Mouse (Mus musculus): ENCODE measurements around the gene Micall1. TPM values are rescaled to one million over a fixed set of nuclear protein-coding genes. Genes with fewer than 3 reads are reported as not detected.

Gene Micall1
- polyA plus RNA-seq, 2 experiments, result 0.69 to 1.6 TPM

DNA sequence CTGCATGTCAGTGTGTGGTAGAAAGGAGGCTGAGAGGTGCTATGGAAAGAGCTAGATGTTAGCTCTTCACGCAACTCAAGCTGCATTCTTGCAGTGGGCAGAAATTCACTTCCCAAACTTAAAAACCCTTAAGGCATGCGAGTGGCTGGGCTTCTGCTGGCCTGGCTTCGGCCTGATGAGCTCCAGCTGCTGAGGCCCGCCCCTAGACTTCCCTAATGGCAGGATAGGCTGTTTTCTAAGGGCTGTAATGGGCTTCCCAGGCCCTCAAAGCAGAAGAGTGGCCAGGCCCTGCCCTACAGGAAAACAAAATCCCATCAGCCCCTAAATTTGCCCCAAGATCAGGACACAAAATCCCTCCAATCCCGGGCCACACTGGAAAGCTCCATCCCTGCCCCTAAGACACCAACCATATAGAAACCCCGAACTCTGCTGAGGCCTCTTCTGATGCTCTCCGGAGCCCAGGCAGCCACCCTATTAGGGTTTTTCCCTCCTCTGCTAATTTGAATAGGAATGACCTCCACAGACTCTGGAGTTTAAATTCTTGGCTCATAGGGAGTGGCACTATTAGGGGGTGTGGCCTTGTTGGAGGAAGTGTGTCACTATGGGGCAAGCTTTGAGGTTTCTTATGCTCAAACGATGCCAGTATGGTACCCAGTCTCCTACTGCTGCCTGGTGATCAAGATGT is 43.5 kb upstream of the Micall1 start:
- Histone ChIP-seq H3K9ac (replicated peaks) (no peak overlapping the region), H3K27me3 (ENCODE audit: control insufficient read depth, insufficient read depth, low read length) (no peaks in the 10 kb centered on the region), H3K4me2 (ENCODE audit: low read depth) (no peak overlapping the region), H3K27ac (no peak overlapping the region), H3K4me3 (ENCODE audit: insufficient read depth in 1 of 2, low read depth in 2 of 2, low read length in 2 of 2) (no peak overlapping the region), H3K36me3 (replicated peaks; ENCODE audit: control insufficient read depth, insufficient read depth, low read depth) (peaks cover 10% of the 10 kb centered on the region), H3K4me1 (replicated peaks; ENCODE audit: control insufficient read depth in 2 of 2, insufficient read depth in 2 of 2, low read length in 1 of 2) (peaks cover 48 to 49% of the 10 kb centered on the region in 2 experiments), H3K9me3 (ENCODE audit: control insufficient read depth, low read length) (no peaks in the 10 kb centered on the region)
- ATAC-seq (ENCODE audit: insufficient read depth), result no peak
- DNase-seq (ENCODE audit: low read depth in 3 of 3, low spot score in 3 of 3), result no peak
- 68% methylated on average over 8 of the region's 8 CpGs for WGBS (ENCODE audit: insufficient replicate concordance)
- TF ChIP-seq CTCF (IDR thresholded peaks at IDR 0.05; ENCODE audit: low read depth) (no peak), EP300 (IDR thresholded peaks at IDR 0.05; ENCODE audit: low read depth) (no peak)

GRCm38 (mm10) chr15:79066276-79066675 is 42.4 kb upstream of the Micall1 start:
- Histone ChIP-seq H3K9ac (replicated peaks) (no peak overlapping the region), H3K27me3 (ENCODE audit: control insufficient read depth, insufficient read depth, low read length) (no peaks in the 10 kb centered on the region), H3K9me3 (ENCODE audit: control insufficient read depth, low read length) (no peaks in the 10 kb centered on the region), H3K27ac (peak overlapping the region; percentile 3; the same call in 1 of the 2 replicates), H3K4me2 (ENCODE audit: low read depth) (no peak overlapping the region), H3K36me3 (replicated peaks; ENCODE audit: control insufficient read depth, insufficient read depth, low read depth) (no peaks in the 10 kb centered on the region; the same call in 1 of the 2 replicates), H3K4me1 (replicated peaks; ENCODE audit: control insufficient read depth in 2 of 2, insufficient read depth in 2 of 2, low read length in 1 of 2) (peaks cover 43 to 45% of the 10 kb centered on the region in 2 experiments), H3K4me3 (ENCODE audit: insufficient read depth in 1 of 2, low read depth in 2 of 2, low read length in 2 of 2) (no peak overlapping the region)
- TF ChIP-seq EP300 (IDR thresholded peaks at IDR 0.05; ENCODE audit: low read depth), result no peak
- no peak for TF ChIP-seq CTCF (IDR thresholded peaks at IDR 0.05; ENCODE audit: low read depth)
- ATAC-seq (ENCODE audit: insufficient read depth), result no peak
- WGBS (ENCODE audit: insufficient replicate concordance), result 72% methylated on average over 2 of the region's 2 CpGs
- DNase-seq (ENCODE audit: low read depth in 3 of 3, low spot score in 3 of 3), result no peak

DNA sequence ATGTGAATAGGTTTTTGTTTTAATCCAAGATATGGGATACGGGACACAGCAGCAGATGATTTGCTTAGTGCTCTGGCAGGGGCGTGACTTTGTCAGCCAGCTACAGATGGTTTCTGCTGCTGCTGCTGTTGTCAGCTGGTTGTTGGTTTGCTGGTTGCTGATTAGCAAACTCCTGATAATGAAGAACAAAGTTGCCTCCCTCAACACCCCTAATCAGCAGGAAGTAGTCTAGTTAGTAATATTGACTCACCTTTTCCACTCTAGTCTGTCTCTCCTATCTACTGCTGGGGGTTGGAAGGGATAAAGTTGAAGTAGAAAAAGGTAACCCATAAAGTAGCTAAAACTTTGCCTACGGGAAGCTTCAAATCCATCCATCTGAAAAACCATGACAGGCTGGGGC is 41.1 kb upstream of the Micall1 start:
- DNase-seq (ENCODE audit: low read depth in 3 of 3, low spot score in 3 of 3) (peak; percentile 66 to 73 (median 69)), ATAC-seq (ENCODE audit: insufficient read depth) (peak; percentile 15)
- peak overlapping the region; percentile 93 for H3K27ac ChIP-seq
- TF ChIP-seq EP300 (IDR thresholded peaks at IDR 0.05; ENCODE audit: low read depth) (peak; percentile 85), CTCF (IDR thresholded peaks at IDR 0.05; ENCODE audit: low read depth) (no peak)
- peaks cover 42 to 45% of the 10 kb centered on the region in 2 experiments for H3K4me1 ChIP-seq (replicated peaks; ENCODE audit: control insufficient read depth in 2 of 2, insufficient read depth in 2 of 2, low read length in 1 of 2)
- H3K4me2 ChIP-seq (ENCODE audit: low read depth), result peak overlapping the region; percentile 62
- 23% methylated on average over 3 of the region's 3 CpGs for WGBS (ENCODE audit: insufficient replicate concordance)
- peak overlapping the region in 1 of 2 experiments; percentile 10; a peak in 2 of 4 replicates for H3K4me3 ChIP-seq (ENCODE audit: insufficient read depth in 1 of 2, low read depth in 2 of 2, low read length in 2 of 2)
- H3K9me3 ChIP-seq (ENCODE audit: control insufficient read depth, low read length), result no peaks in the 10 kb centered on the region
- H3K9ac ChIP-seq (replicated peaks), result peak overlapping the region; percentile 32; the same call in 1 of the 2 replicates
- no peaks in the 10 kb centered on the region for H3K36me3 ChIP-seq (replicated peaks; ENCODE audit: control insufficient read depth, insufficient read depth, low read depth)
- no peaks in the 10 kb centered on the region for H3K27me3 ChIP-seq (ENCODE audit: control insufficient read depth, insufficient read depth, low read length)

DNA sequence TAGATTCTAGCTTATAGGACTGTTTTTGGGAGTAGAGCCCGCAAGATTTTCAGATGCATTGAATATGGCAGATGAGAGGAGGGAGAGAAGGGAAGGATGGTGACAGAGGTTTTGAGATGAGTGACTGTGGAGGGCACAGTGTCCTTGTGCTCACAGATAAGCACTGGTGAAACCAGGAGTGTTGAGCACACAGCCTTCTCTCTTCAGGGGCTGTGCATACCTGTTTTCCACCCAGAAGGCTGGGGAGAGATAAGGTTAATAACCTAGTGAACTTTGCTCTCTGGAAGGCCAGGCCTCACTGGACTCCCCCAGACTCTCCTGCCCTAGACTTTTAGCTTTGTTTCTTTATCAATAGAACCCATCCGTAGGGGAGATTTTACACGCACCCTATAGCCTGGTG is 40.3 kb upstream of the Micall1 start:
- Histone ChIP-seq H3K4me3 (ENCODE audit: insufficient read depth in 1 of 2, low read depth in 2 of 2, low read length in 2 of 2) (no peak overlapping the region), H3K4me1 (replicated peaks; ENCODE audit: control insufficient read depth in 2 of 2, insufficient read depth in 2 of 2, low read length in 1 of 2) (peaks cover 41 to 43% of the 10 kb centered on the region in 2 experiments), H3K4me2 (ENCODE audit: low read depth) (peak overlapping the region; percentile 62), H3K27ac (peak overlapping the region; percentile 93), H3K36me3 (replicated peaks; ENCODE audit: control insufficient read depth, insufficient read depth, low read depth) (no peaks in the 10 kb centered on the region), H3K9me3 (ENCODE audit: control insufficient read depth, low read length) (no peaks in the 10 kb centered on the region), H3K9ac (replicated peaks) (peak overlapping the region; percentile 32), H3K27me3 (ENCODE audit: control insufficient read depth, insufficient read depth, low read length) (no peaks in the 10 kb centered on the region)
- ATAC-seq (ENCODE audit: insufficient read depth) (peak; percentile 71), DNase-seq (ENCODE audit: low read depth in 3 of 3, low spot score in 3 of 3) (peak in 1 of 3 experiments; percentile 61)
- TF ChIP-seq CTCF (IDR thresholded peaks at IDR 0.05; ENCODE audit: low read depth) (no peak), EP300 (IDR thresholded peaks at IDR 0.05; ENCODE audit: low read depth) (peak; percentile 40; the same call in 1 of the 2 replicates)
- 44% methylated on average over 3 of the region's 3 CpGs for WGBS (ENCODE audit: insufficient replicate concordance)
